Mouse (Mus musculus) liver, embryonic 14.5 days (tissue): ENCODE measurements at regions not wholly inside any gene's neighbourhood (a gene's known extent, or its start where the extent isn't known, plus 50 kb on each side); places are given as distances from the start of the nearest gene placed in this dataset.

Experiments
- ATAC-seq: fragments of 200-750 bp; cut with Nextera tagmentation; 2 replicates; pipeline ENCODE4 v1.8.0; 2017; ENCODE audit warnings: moderate number of reproducible peaks, mild to moderate bottlenecking, moderate library complexity; ENCODE audit not compliant: insufficient read depth
- DNase-seq, 3 experiments: peaks; one replicate each; pipeline ENCODE4 v3.0.0-alpha.2; 2012 to 2013; ENCODE audit warnings: low read depth in 3 of 3, low spot score in 3 of 3
- H3K27ac ChIP-seq: fragments of 300-500 bp; sonication (generic); 2 replicates; pipeline ENCODE4 v1.5.1; 2014; ENCODE audit warnings: moderate library complexity, mild to moderate bottlenecking, control low read depth, inconsistent platforms
- H3K27me3 ChIP-seq: fragments of 300-500 bp; sonication (generic); 2 replicates; pipeline ENCODE4 v1.6.1; 2014; ENCODE audit warnings: mild to moderate bottlenecking, low read length, moderate library complexity; ENCODE audit not compliant: control insufficient read depth, insufficient read depth
- H3K36me3 ChIP-seq: fragments of 300-500 bp; sonication (generic); replicated peaks from 2 replicates; pipeline ENCODE4 v1.6.1; 2014; ENCODE audit warnings: low read depth; ENCODE audit not compliant: control insufficient read depth, insufficient read depth
- H3K4me1 ChIP-seq, 2 experiments: fragments of 200-500 bp in 1 of 2; fragments of 300-500 bp in 1 of 2; sonication (generic) in 1 of 2; replicated peaks; 2 replicates each; pipeline ENCODE4 v1.6.1; 2012 to 2014; ENCODE audit warnings: antibody characterized with exemption in 1 of 2, inconsistent platforms in 1 of 2, low read length in 1 of 2; ENCODE audit not compliant: control insufficient read depth in 2 of 2, insufficient read depth in 2 of 2
- H3K4me2 ChIP-seq: fragments of 300-500 bp; sonication (generic); 2 replicates; pipeline ENCODE4 v1.6.1; 2014; ENCODE audit warnings: low read depth, mild to moderate bottlenecking, control low read depth, moderate library complexity
- H3K4me3 ChIP-seq, 2 experiments: fragments of 200-500 bp in 1 of 2; fragments of 300-500 bp in 1 of 2; sonication (generic) in 1 of 2; 2 replicates each; pipeline ENCODE4 v1.5.1; 2012 to 2014; ENCODE audit warnings: low read depth in 2 of 2, low read length in 2 of 2, mild to moderate bottlenecking in 2 of 2, control low read depth in 1 of 2, inconsistent platforms in 1 of 2, moderate library complexity in 1 of 2; ENCODE audit not compliant: insufficient read depth in 1 of 2
- H3K9ac ChIP-seq: fragments of 300-500 bp; sonication (generic); replicated peaks from 2 replicates; pipeline ENCODE4 v1.6.1; 2014; ENCODE audit warnings: mild to moderate bottlenecking, control low read depth, moderate library complexity
- H3K9me3 ChIP-seq: fragments of 300-500 bp; sonication (generic); 2 replicates; pipeline ENCODE4 v1.6.1; 2016; ENCODE audit warnings: low read length, mixed read lengths; ENCODE audit not compliant: control insufficient read depth
- CTCF ChIP-seq: IDR thresholded peaks from 2 replicates; pipeline ENCODE4 v1.5.1; 2016; ENCODE audit warnings: antibody characterized with exemption, low read depth, control low read depth
- EP300 ChIP-seq: IDR thresholded peaks from 2 replicates; pipeline ENCODE4 v1.6.1; 2016; ENCODE audit warnings: antibody characterized with exemption, low read depth
- WGBS: fragments of 180-500 bp; shearing (Covaris S2); extraction: QIAGEN DNeasy Blood & Tissue Kit; methylation state at CpG from one replicate; pipeline ENCODE4 v1.1.7; 2014; ENCODE audit not compliant: insufficient replicate concordance; 5-methylcytosine and 5-hydroxymethylcytosine counted together

DNA sequence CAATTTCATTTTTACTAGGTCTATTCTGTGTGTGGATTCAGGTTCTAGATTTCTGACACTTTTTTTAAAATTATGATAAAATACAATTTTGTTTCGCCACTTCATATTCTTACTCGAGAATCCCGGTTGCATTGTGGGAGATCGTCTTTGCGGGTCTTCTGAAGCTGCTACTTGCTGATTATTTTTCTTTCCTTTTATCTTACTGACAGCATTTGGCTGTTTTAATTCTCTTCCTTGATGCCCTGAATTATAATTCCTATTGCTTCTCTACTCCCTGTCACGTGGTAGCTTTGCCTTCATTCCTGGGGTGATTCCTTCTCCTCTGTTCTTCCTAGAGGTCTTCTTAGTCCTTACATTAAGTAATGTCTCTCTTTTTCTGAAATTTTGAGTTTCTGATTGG lies 193.8 kb upstream of the Tent5a start:
- no peaks in the 10 kb centered on the region for H3K27me3 ChIP-seq
- DNase-seq: no peak
- no peaks in the 10 kb centered on the region for H3K36me3 ChIP-seq
- H3K4me2 ChIP-seq: no peak overlapping the region
- H3K4me1 ChIP-seq: no peaks in the 10 kb centered on the region
- no peak overlapping the region for H3K4me3 ChIP-seq
- TF ChIP-seq EP300: no peak
- TF ChIP-seq CTCF: no peak
- H3K9me3 ChIP-seq: no peaks in the 10 kb centered on the region
- no peak overlapping the region for H3K9ac ChIP-seq
- no peak overlapping the region for H3K27ac ChIP-seq
- no peak for ATAC-seq
- 45% methylated on average over 6 of the region's 6 CpGs for WGBS

DNA sequence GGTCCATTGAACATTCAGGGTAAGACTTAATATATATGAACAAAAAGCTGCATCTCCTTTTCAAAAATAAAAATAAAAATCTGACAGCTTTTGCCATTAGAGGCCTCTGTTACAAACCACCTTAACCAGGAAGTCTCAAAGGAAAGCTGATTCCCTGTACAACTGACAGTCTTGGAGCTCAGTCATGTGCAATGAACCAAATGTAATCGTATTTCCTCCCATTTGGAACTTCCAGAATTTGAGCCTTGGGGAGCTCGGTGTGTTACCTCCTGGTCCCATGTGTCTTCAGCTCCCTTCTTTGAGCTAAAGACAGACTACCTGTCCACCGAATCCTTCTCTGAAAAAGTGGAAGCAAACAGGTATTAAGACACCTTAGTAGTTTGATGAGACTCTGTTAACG lies 171.9 kb upstream of the Tent5a start:
- Histone ChIP-seq H3K4me3 (no peak overlapping the region), H3K36me3 (no peaks in the 10 kb centered on the region), H3K9me3 (no peaks in the 10 kb centered on the region), H3K4me2 (no peak overlapping the region), H3K27me3 (no peaks in the 10 kb centered on the region), H3K4me1 (no peaks in the 10 kb centered on the region), H3K27ac (no peak overlapping the region), H3K9ac (no peak overlapping the region)
- TF ChIP-seq EP300 (no peak), CTCF (no peak)
- ATAC-seq (no peak), DNase-seq (no peak)
- WGBS: 58% methylated on average over 4 of the region's 4 CpGs

DNA sequence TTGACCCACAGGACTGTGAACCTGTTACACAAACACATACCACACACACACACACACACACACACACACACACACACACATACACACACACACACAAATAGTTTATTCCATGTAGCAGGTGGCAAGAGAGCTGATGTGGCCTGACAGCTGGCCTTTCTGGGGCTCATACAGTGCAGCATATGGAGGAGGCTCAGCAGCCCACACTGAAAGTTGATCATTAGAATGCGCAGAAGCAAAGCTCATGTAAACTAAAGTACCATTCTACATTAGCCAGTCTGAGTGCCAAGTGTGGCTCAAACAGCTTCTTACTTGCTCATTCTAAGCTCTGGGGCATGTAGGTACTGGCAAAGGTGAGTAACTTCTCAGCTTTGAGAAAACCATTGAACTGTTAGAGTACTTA lies 170.2 kb upstream of the Tent5a start:
- H3K4me3 ChIP-seq: no peak overlapping the region
- ATAC-seq (no peak), DNase-seq (no peak)
- WGBS: 86% methylated on average over 1 of the region's 1 CpGs
- no peak for TF ChIP-seq EP300
- TF ChIP-seq CTCF: no peak
- H3K27ac ChIP-seq: no peak overlapping the region
- H3K9ac ChIP-seq: no peak overlapping the region
- no peaks in the 10 kb centered on the region for H3K9me3 ChIP-seq
- no peak overlapping the region for H3K4me2 ChIP-seq
- H3K4me1 ChIP-seq: no peaks in the 10 kb centered on the region
- H3K27me3 ChIP-seq: no peaks in the 10 kb centered on the region
- H3K36me3 ChIP-seq: no peaks in the 10 kb centered on the region

DNA sequence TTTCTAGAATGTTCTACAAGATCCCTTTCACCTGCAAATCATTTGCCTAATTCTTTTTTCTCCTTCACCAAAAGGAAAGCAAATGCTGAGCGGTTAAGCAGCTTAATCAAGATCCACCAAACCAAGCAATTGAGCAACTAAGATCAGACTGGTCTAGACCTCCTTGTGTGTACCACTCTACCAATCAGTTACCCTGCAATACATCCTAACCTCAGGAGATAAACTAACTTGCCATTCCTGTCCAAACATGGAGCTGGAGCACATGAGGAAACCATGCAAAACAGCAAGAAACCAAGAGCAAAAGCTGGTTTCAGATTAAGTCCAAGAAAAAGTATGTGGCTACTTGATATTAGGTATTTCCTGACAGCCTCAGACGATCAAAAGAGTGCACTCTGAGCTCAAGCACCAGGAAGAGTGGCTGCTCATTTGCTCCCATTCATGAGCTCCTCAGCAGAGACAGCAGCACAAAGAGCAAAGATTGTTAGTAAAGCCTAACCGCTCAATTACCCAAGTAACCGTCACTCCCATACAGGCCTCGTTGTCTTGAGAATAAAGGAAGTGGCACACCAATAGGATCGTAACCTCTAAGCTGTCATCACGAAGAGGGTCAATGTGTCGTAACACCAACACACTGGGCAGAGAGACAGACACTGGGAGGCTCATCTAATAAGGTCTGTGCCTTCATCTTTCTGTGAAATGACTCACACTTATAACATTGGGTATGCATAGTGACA lies 169.5 kb upstream of the Tent5a start:
- Histone ChIP-seq H3K27ac (no peak overlapping the region), H3K36me3 (no peaks in the 10 kb centered on the region), H3K9me3 (no peaks in the 10 kb centered on the region), H3K4me2 (no peak overlapping the region), H3K4me3 (no peak overlapping the region), H3K27me3 (no peaks in the 10 kb centered on the region), H3K4me1 (no peaks in the 10 kb centered on the region), H3K9ac (no peak overlapping the region)
- ATAC-seq (0 out of 2 replicates have a peak, but pooled peaks have one; percentile 21), DNase-seq (peak; percentile 2 to 16 (median 7))
- WGBS: 40% methylated on average over 8 of the region's 8 CpGs
- TF ChIP-seq CTCF (no peak), EP300 (no peak)

DNA sequence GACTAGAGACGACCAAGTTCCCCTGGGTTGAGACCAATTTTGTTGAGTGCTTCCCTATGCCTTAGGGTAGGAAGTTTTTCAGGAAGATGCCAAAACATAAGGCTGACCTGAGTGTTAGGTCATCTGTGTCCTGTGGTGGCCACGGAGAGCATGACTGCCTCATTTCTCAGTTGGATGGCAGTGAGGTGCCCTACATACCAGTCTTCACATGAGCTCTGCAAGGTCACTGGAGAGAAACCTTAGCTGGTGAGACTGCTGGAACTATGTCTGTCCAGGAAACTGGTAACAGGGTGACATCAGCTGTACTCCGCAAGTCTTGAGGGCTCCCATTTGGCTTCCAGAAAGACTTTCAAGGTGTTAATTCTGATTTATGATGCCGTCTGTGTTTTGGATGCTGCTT lies 167.9 kb upstream of the Tent5a start:
- Histone ChIP-seq H3K4me1 (no peaks in the 10 kb centered on the region), H3K27ac (no peak overlapping the region), H3K36me3 (no peaks in the 10 kb centered on the region), H3K27me3 (no peaks in the 10 kb centered on the region), H3K4me3 (no peak overlapping the region), H3K9ac (no peak overlapping the region), H3K4me2 (no peak overlapping the region), H3K9me3 (no peaks in the 10 kb centered on the region)
- 54% methylated on average over 4 of the region's 4 CpGs for WGBS
- no peak for DNase-seq
- TF ChIP-seq CTCF (no peak), EP300 (no peak)
- no peak for ATAC-seq
